Mouse (Mus musculus) kidney, adult 11 months (tissue): ENCODE results near the gene Plscr4.

ENCODE experiments used
- DNase-seq: peaks from one replicate; pipeline ENCODE4 v3.0.0; 2022

The Plscr4 gene

DNA sequence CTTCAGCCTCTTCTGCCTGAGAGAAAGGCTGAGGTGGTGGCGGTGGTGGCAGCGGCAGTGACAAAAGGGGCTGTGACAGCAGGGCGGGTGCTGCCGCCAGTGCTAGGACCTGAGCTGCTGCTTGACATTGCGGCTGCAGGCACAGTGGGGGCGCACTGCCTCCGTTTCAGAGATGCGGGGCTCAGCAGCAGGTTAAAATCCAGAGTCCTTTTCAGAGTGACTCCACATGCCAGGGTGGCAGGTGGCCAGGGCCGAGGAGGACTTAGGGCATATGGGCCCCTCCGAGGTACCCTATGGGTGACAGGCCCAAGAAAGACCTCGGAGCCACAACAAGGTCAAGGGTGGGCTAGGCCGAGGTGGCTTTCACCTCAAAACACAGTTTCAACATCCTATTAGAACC is 59.9 kb downstream of the Plscr4 start:
- peak; percentile 12 for DNase-seq

DNA sequence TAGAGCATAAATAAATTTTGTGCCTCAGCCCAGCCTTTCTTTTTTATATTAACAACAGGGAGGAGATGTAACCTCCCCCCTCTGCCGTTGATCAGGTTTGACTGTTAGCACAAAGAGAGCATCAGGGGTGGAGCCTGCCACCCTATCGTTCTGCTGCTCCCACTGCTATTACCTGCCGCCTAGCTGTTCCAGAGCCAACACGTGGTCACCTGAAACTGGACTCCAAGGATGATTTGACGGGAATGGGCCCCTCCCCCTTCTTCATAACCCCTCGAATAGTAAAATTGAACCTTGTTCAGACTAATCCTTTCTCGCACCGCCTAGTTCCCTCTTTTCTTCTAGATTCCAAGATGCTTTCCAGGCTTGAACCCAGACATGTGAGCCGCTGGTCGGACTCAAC is 63.6 kb downstream of the Plscr4 start:
- DNase-seq, result peak; percentile 25

DNA sequence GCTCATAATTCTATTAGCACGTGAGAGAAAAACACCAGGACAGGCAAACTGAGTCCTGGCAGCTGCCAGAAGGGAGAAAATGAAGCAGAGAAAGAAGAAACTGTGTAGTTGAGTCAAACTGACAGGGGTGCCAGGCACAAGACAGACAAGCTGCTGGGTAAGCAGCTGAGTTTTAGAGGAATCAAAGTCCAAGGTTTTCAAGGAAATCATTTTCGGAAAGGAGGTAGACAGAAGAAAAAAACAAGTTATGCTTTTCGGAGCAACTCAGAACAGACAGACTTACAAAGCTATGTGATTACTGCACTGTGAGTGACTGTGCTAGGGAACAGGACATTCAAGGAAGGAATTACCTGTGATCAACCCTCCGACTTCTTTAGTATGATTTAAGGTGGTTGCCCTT is 67.3 kb downstream of the Plscr4 start:
- no peak for DNase-seq

DNA sequence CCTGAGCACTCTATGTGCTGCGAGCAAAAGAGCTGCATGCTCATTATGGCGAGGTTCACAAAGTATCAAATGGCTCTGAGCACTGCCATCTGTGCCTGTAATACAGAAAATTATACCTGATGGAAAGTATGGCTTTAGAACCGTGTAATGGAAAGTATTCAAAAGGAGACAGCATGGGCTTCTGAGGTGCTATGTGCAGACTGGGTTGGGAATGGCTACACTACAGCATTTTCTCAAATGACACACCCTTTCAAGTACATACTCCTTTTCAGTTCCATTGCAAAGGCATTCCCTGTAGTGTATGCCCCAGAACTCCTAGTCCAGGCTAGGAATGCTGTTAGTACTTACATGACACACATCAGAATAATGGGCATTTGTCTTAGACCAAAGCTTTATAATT is 72.9 kb downstream of the Plscr4 start:
- no peak for DNase-seq

DNA sequence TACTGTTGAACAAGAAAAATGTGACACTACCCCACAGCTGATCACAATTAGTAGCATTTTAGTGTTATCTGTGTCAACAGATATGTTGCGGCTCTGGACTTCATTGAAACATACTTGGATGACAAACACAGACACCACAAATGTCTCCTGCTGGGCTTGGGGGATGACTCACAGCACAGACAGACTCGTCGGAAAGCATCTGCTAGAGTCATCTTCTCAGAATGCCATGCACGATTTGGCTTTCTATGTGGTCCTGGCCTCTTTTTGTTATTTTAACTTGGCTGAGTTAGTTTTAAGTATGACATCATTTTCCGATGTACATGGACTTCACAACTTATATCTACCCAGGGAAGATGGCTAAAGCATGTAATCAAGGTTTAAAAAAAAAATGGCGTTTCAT is 80.6 kb downstream of the Plscr4 start:
- DNase-seq, result no peak

DNA sequence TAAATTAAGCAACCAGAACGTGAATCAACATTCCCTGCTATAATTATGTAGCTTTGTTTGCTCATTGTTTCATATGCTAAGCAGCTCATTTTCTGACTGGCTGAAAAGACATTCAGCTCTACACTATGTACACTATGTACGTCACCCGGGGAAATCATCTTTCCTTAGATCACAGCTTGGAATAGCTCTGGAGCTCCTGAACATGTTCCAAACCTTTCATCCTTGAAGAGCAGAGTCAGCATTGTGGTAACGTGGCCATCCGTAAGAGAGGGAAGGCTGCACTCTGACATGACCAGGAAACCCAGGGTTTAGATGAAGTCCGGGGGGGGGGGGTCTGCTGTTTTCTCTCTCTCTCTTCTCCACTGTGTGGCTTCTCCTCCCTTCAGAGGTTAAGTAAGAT is 81.0 kb downstream of the Plscr4 start:
- no peak for DNase-seq
